Mouse (Mus musculus) myocyte (in vitro differentiated cells): ENCODE measurements around the gene Bhlhb9.

Experiments
- E2F4 ChIP-seq: IDR thresholded peaks from one replicate; pipeline ENCODE4 v1.6.1; 2011; ENCODE audit warnings: mild to moderate bottlenecking, control low read depth, moderate library complexity; ENCODE audit not compliant: insufficient read depth
- MAX ChIP-seq: IDR thresholded peaks from one replicate; pipeline ENCODE4 v1.6.1; 2011; ENCODE audit warnings: low read depth, mild to moderate bottlenecking, control low read depth
- MYOG ChIP-seq, 3 experiments: IDR thresholded peaks; one replicate each; pipeline ENCODE4 v1.6.1; 2011; ENCODE audit warnings: control low read depth in 2 of 3, low read depth in 2 of 3, mild to moderate bottlenecking in 2 of 3; ENCODE audit not compliant: insufficient read length in 2 of 3, control insufficient read depth in 1 of 3, insufficient read depth in 1 of 3
- POLR2A ChIP-seq: IDR thresholded peaks from one replicate; pipeline ENCODE4 v1.6.1; 2011; ENCODE audit warnings: low read depth, mild to moderate bottlenecking, control low read depth, moderate library complexity; ENCODE audit not compliant: insufficient read length
- POLR2AphosphoS2 ChIP-seq: IDR thresholded peaks from one replicate; pipeline ENCODE4 v1.6.1; 2011; ENCODE audit warnings: low read depth, control low read depth; ENCODE audit not compliant: insufficient read length
- TCF12 ChIP-seq: IDR thresholded peaks from one replicate; pipeline ENCODE4 v1.6.1; 2011; ENCODE audit warnings: mild to moderate bottlenecking, control low read depth; ENCODE audit not compliant: poor library complexity, insufficient read depth, severe bottlenecking

DNA sequence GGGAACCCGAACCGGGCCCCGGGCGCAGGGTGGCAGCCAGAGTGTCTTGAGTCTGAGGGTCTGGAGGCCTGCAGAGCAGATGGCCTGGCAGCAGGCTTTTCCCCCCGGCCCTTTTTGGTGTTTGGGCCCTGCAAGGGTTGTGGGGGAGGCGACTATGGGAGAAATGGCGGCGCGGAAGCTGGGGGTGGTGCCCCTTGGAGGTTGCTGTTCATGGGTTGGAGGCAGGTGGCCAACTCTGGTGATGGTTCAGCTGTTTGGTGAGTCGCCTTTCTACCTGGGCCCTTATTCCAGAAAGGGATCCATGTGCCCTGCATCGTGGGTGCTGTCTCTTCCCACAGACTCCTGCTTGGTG lies 88.8 kb downstream of the Bhlhb9 start:
- no peak for TF ChIP-seq POLR2A
- no peak for TF ChIP-seq E2F4
- TF ChIP-seq POLR2AphosphoS2, result no peak
- TF ChIP-seq TCF12, result no peak
- TF ChIP-seq MAX, result no peak
- no peak for TF ChIP-seq MYOG (IDR thresholded peaks at IDR 0.05; ENCODE audit: control insufficient read depth in 1 of 3, insufficient read depth in 1 of 3, insufficient read length in 2 of 3, low read depth in 2 of 3)
